Mouse (Mus musculus) MEL (cell line): ENCODE data around the gene Npc2. TPM values are rescaled to one million over a fixed set of nuclear protein-coding genes. Genes with fewer than 3 reads are reported as not detected.

Experiments used
- DNase-seq: peaks from one replicate; pipeline ENCODE4 v3.0.0; 2011; ENCODE audit warnings: low read depth, low spot score
- H3K27ac ChIP-seq: 2 replicates; pipeline ENCODE4 v1.5.1; 2012; ENCODE audit warnings: low read depth, mild to moderate bottlenecking, control low read depth, low read length, moderate library complexity; ENCODE audit not compliant: control insufficient read depth
- H3K27me3 ChIP-seq, 2 experiments: fragments of 150-350 bp in 1 of 2; sonication (generic) in 1 of 2; 2 replicates each; pipeline ENCODE4 v1.6.1; 2012; ENCODE audit warnings: low read length in 2 of 2, mild to moderate bottlenecking in 2 of 2, improper control_type of control experiment in 1 of 2, moderate library complexity in 1 of 2; ENCODE audit not compliant: insufficient read depth in 2 of 2, control insufficient read depth in 1 of 2
- H3K36me3 ChIP-seq, 2 experiments: 2 replicates each; pipeline ENCODE4 v1.6.1; 2012 to 2014; ENCODE audit warnings: low read length in 2 of 2, improper control_type of control experiment in 1 of 2, inconsistent platforms in 1 of 2, mild to moderate bottlenecking in 1 of 2; ENCODE audit not compliant: insufficient read depth in 2 of 2, control insufficient read depth in 1 of 2
- H3K4me1 ChIP-seq, 2 experiments: fragments of 150-350 bp in 1 of 2; sonication (generic) in 1 of 2; 2 replicates each; pipeline ENCODE4 v1.6.1; 2012; ENCODE audit warnings: low read length in 2 of 2, improper control_type of control experiment in 1 of 2, mild to moderate bottlenecking in 1 of 2; ENCODE audit not compliant: insufficient read depth in 2 of 2, control insufficient read depth in 1 of 2
- H3K4me3 ChIP-seq, 2 experiments: fragments of 150-350 bp in 1 of 2; sonication (generic) in 1 of 2; 2 replicates each; pipeline ENCODE4 v1.5.1; 2012; ENCODE audit warnings: low read depth in 2 of 2, low read length in 2 of 2, mild to moderate bottlenecking in 2 of 2, moderate library complexity in 2 of 2, control low read depth in 1 of 2, improper control_type of control experiment in 1 of 2; ENCODE audit not compliant: control insufficient read depth in 1 of 2, insufficient read depth in 1 of 2
- H3K79me2 ChIP-seq: 2 replicates; pipeline ENCODE4 v1.6.1; 2012; ENCODE audit warnings: mild to moderate bottlenecking, low read length, moderate library complexity; ENCODE audit not compliant: control insufficient read depth, poor library complexity, insufficient read depth
- H3K9ac ChIP-seq: 2 replicates; pipeline ENCODE4 v1.6.1; 2012; ENCODE audit warnings: low read depth, mild to moderate bottlenecking, control low read depth, low read length, moderate library complexity; ENCODE audit not compliant: control insufficient read depth, poor library complexity, severe bottlenecking
- H3K9me3 ChIP-seq: fragments of 150-350 bp; sonication (generic); replicated peaks from 2 replicates; pipeline ENCODE4 v1.6.1; 2012; ENCODE audit warnings: mild to moderate bottlenecking, low read length, improper control_type of control experiment, moderate library complexity; ENCODE audit not compliant: insufficient read depth
- CHD1 ChIP-seq: IDR thresholded peaks from 2 replicates; pipeline ENCODE4 v1.6.1; 2012; ENCODE audit warnings: low read depth, mild to moderate bottlenecking, inconsistent platforms, low read length, improper control_type of control experiment
- CTCF ChIP-seq, 3 experiments: IDR thresholded peaks in 2 of 3; conservative IDR thresholded peaks in 1 of 3; 2 replicates each; pipeline ENCODE4 v1.5.1; 2011 to 2012; ENCODE audit warnings: low read length in 3 of 3, low read depth in 2 of 3, mild to moderate bottlenecking in 2 of 3, improper control_type of control experiment in 1 of 3, inconsistent platforms in 1 of 3, mixed read lengths in 1 of 3, moderate library complexity in 1 of 3; ENCODE audit not compliant: control insufficient read depth in 1 of 3, insufficient read depth in 1 of 3, poor library complexity in 1 of 3, severe bottlenecking in 1 of 3
- ELF1 ChIP-seq: IDR thresholded peaks from 2 replicates; pipeline ENCODE4 v1.6.1; 2014; ENCODE audit warnings: low read depth, mild to moderate bottlenecking, inconsistent platforms, low read length, improper control_type of control experiment, moderate library complexity
- EP300 ChIP-seq, 2 experiments: IDR thresholded peaks; 2 replicates each; pipeline ENCODE4 v1.6.1; 2011; ENCODE audit warnings: improper control_type of control experiment in 2 of 2, low read length in 2 of 2, low read depth in 1 of 2, mild to moderate bottlenecking in 1 of 2
- ETS1 ChIP-seq: IDR thresholded peaks from 2 replicates; pipeline ENCODE4 v1.6.1; 2012; ENCODE audit warnings: low read depth, mild to moderate bottlenecking, inconsistent platforms, low read length, improper control_type of control experiment, moderate library complexity
- GABPA ChIP-seq: IDR thresholded peaks from 2 replicates; pipeline ENCODE4 v1.6.1; 2012; ENCODE audit warnings: low read depth, mild to moderate bottlenecking, inconsistent platforms, low read length, improper control_type of control experiment, moderate library complexity
- HCFC1 ChIP-seq: IDR thresholded peaks from 2 replicates; pipeline ENCODE4 v1.6.1; 2012; ENCODE audit warnings: low read depth, mild to moderate bottlenecking, inconsistent platforms, low read length, improper control_type of control experiment, moderate library complexity
- JUND ChIP-seq: IDR thresholded peaks from 2 replicates; pipeline ENCODE4 v1.6.1; 2011; ENCODE audit warnings: low read depth, mild to moderate bottlenecking, improper control_type of control experiment, low read length
- MAFK ChIP-seq: IDR thresholded peaks from 2 replicates; pipeline ENCODE4 v1.6.1; 2011; ENCODE audit warnings: low read depth, mild to moderate bottlenecking, low read length, improper control_type of control experiment, borderline replicate concordance
- MAX ChIP-seq: IDR thresholded peaks from 2 replicates; pipeline ENCODE4 v1.6.1; 2011; ENCODE audit warnings: low read length, improper control_type of control experiment
- MAZ ChIP-seq: IDR thresholded peaks from 2 replicates; pipeline ENCODE4 v1.6.1; 2012; ENCODE audit warnings: low read depth, mild to moderate bottlenecking, inconsistent platforms, low read length, improper control_type of control experiment
- MEF2A ChIP-seq: IDR thresholded peaks from 2 replicates; pipeline ENCODE4 v1.6.1; 2014; ENCODE audit warnings: low read depth, mild to moderate bottlenecking, inconsistent platforms, low read length, improper control_type of control experiment; ENCODE audit not compliant: poor library complexity, insufficient replicate concordance, severe bottlenecking; ENCODE audit errors: extremely low read depth
- MXI1 ChIP-seq: IDR thresholded peaks from 2 replicates; pipeline ENCODE4 v1.6.1; 2011; ENCODE audit warnings: mild to moderate bottlenecking, low read depth, low read length, improper control_type of control experiment
- MYC ChIP-seq: IDR thresholded peaks from 2 replicates; pipeline ENCODE4 v1.6.1; 2011; ENCODE audit warnings: low read depth, mild to moderate bottlenecking, low read length, improper control_type of control experiment, moderate library complexity
- NELFE ChIP-seq: IDR thresholded peaks from 2 replicates; pipeline ENCODE4 v1.6.1; 2011; ENCODE audit warnings: low read depth, low read length, improper control_type of control experiment
- POLR2A ChIP-seq, 2 experiments: IDR thresholded peaks; 2 replicates each; pipeline ENCODE4 v1.6.1; 2011 to 2012; ENCODE audit warnings: low read length in 2 of 2, mild to moderate bottlenecking in 2 of 2, control low read depth in 1 of 2, improper control_type of control experiment in 1 of 2, low read depth in 1 of 2, moderate library complexity in 1 of 2; ENCODE audit not compliant: control insufficient read depth in 1 of 2, insufficient read depth in 1 of 2, poor library complexity in 1 of 2
- POLR2AphosphoS2 ChIP-seq: IDR thresholded peaks from 2 replicates; pipeline ENCODE4 v1.6.1; 2011; ENCODE audit warnings: low read length, improper control_type of control experiment
- RAD21 ChIP-seq: IDR thresholded peaks from 2 replicates; pipeline ENCODE4 v1.6.1; 2011; ENCODE audit warnings: mild to moderate bottlenecking, low read depth, low read length, improper control_type of control experiment
- SIN3A ChIP-seq: IDR thresholded peaks from 2 replicates; pipeline ENCODE4 v1.6.1; 2012; ENCODE audit warnings: low read length, improper control_type of control experiment, inconsistent platforms
- SMC3 ChIP-seq: IDR thresholded peaks from 2 replicates; pipeline ENCODE4 v1.6.1; 2011; ENCODE audit warnings: low read depth, low read length, improper control_type of control experiment
- TAL1 ChIP-seq: IDR thresholded peaks from 2 replicates; pipeline ENCODE4 v1.6.1; 2012; ENCODE audit warnings: mild to moderate bottlenecking, inconsistent platforms, low read length, moderate library complexity, mixed read lengths
- TBP ChIP-seq: IDR thresholded peaks from 2 replicates; pipeline ENCODE4 v1.8.0; 2011; ENCODE audit warnings: low read depth, low read length, improper control_type of control experiment
- TCF12 ChIP-seq: IDR thresholded peaks from 2 replicates; pipeline ENCODE4 v1.6.1; 2014; ENCODE audit warnings: low read depth, mild to moderate bottlenecking, inconsistent platforms, low read length, improper control_type of control experiment, moderate library complexity
- USF1 ChIP-seq: IDR thresholded peaks from 2 replicates; pipeline ENCODE4 v1.6.1; 2014; ENCODE audit warnings: low read depth, mild to moderate bottlenecking, inconsistent platforms, low read length, improper control_type of control experiment, moderate library complexity
- USF2 ChIP-seq, 2 experiments: IDR thresholded peaks; 2 replicates each; pipeline ENCODE4 v1.6.1; 2011 to 2012; ENCODE audit warnings: improper control_type of control experiment in 2 of 2, low read length in 2 of 2, borderline replicate concordance in 1 of 2, inconsistent platforms in 1 of 2, low read depth in 1 of 2, mild to moderate bottlenecking in 1 of 2; ENCODE audit not compliant: insufficient read depth in 1 of 2
- ZC3H11A ChIP-seq: IDR thresholded peaks from 2 replicates; pipeline ENCODE4 v1.6.1; 2012; ENCODE audit warnings: low read depth, mild to moderate bottlenecking, inconsistent platforms, low read length, improper control_type of control experiment
- ZMIZ1 ChIP-seq: IDR thresholded peaks from 2 replicates; pipeline ENCODE4 v1.6.1; 2012; ENCODE audit warnings: low read depth, mild to moderate bottlenecking, inconsistent platforms, low read length, improper control_type of control experiment, moderate library complexity
- polyA plus RNA-seq, 2 experiments: library from polyadenylated mRNA; stranded (reverse) in 1 of 2; unstranded in 1 of 2; fragments of >175 nt in 1 of 2; fragments of >200 nt in 1 of 2; gene quantifications; 2 replicates each; pipeline versions ENCODE4 v1.2.1 to v1.2.4; 2012; ENCODE audit warnings: low replicate concordance in 2 of 2, low read depth in 1 of 2; ENCODE audit not compliant: insufficient read length in 2 of 2, insufficient read depth in 1 of 2, missing spikeins in 1 of 2
- total RNA-seq: library from RNA; depleted of rRNA; stranded (reverse); fragments of 300-350 nt; gene quantifications from 2 replicates; pipeline ENCODE4 v1.2.3, GENCODE M21; 2012

Gene Npc2
- total and polyA plus RNA-seq, 3 experiments, result 48.9 to 63.1 TPM; not detected in 1

- no peaks in the 10 kb centered on the region for H3K9me3 ChIP-seq
- H3K27me3 ChIP-seq, result no peaks in the 10 kb centered on the region
- no peaks in the 10 kb centered on the region for H3K79me2 ChIP-seq
- H3K4me3 ChIP-seq, result peak overlapping the region; percentile 29 to 59
- H3K36me3 ChIP-seq, result no peaks in the 10 kb centered on the region
- peak; percentile 92 for DNase-seq
- TF ChIP-seq ETS1 (no peak), POLR2AphosphoS2 (no peak), MAZ (peak; percentile 64; the same call in 1 of the 2 replicates), MEF2A (no peak), MXI1 (peak; percentile 96), POLR2A (IDR thresholded peaks at IDR 0.05; ENCODE audit: control insufficient read depth in 1 of 2, insufficient read depth in 1 of 2, low read depth in 1 of 2, low read length in 2 of 2, poor library complexity in 1 of 2) (peak in 1 of 2 experiments; percentile 56; a peak in 1 of 4 replicates), CTCF (IDR thresholded peaks at IDR 0.05 in 2 of 3, conservative IDR thresholded peaks at IDR 0.05 in 1 of 3; ENCODE audit: control insufficient read depth in 1 of 3, insufficient read depth in 1 of 3, low read depth in 2 of 3, low read length in 3 of 3, poor library complexity in 1 of 3, severe bottlenecking in 1 of 3) (peak; percentile 91 to 96 (median 92)), SIN3A (peak; percentile 89), NELFE (peak; percentile 22; the same call in 1 of the 2 replicates), MAX (peak; percentile 74), MYC (peak; percentile 85), ZMIZ1 (0 out of 2 replicates have a peak, but pooled peaks have one; percentile 54), ZC3H11A (peak; percentile 68), USF2 (IDR thresholded peaks at IDR 0.05; ENCODE audit: borderline replicate concordance in 1 of 2, insufficient read depth in 1 of 2, low read depth in 1 of 2, low read length in 2 of 2) (no peak), RAD21 (peak; percentile 85), HCFC1 (0 out of 2 replicates have a peak, but pooled peaks have one; percentile 41), SMC3 (peak; percentile 80), USF1 (0 out of 2 replicates have a peak, but pooled peaks have one; percentile 25), EP300 (IDR thresholded peaks at IDR 0.05; ENCODE audit: low read depth in 1 of 2, low read length in 2 of 2) (no peak)
- H3K4me1 ChIP-seq, result peaks cover 0 to 9% of the 10 kb centered on the region in 2 experiments; a peak in 2 of 4 replicates
- peak overlapping the region; percentile 68 for H3K9ac ChIP-seq
- H3K27ac ChIP-seq, result no peak overlapping the region
Measured at GRCm38 (mm10) chr12:84784604-84785381, 11.8 kb upstream of the Npc2 start.

DNA sequence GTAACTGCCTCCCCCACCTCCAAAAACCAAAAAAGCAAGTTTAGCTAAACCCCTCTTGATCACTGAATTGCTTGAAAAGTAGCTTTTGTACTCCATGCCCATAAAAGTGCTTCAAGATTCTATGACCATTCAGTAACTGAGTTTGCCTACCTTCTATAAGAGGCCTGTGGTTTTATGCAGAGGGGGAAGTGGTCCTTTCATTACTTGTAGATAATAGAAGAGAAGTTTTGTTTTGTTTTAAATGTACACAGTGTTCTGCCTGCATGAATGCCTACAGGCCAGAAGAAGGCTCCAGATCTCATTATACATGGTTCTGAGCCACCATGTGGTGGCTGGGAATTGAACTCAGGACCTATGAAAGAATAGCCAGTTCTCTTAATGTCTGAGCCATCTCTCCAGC lies 3.3 kb upstream of the Npc2 start:
- Histone ChIP-seq H3K27me3 (no peaks in the 10 kb centered on the region), H3K79me2 (peaks cover 14% of the 10 kb centered on the region), H3K4me3 (no peak overlapping the region), H3K27ac (no peak overlapping the region), H3K9ac (no peak overlapping the region), H3K9me3 (no peaks in the 10 kb centered on the region), H3K36me3 (peaks cover 2 to 26% of the 10 kb centered on the region in 2 experiments; a peak in 3 of 4 replicates), H3K4me1 (peaks cover 15 to 17% of the 10 kb centered on the region in 2 experiments)
- DNase-seq, result peak; percentile 57
- no peak for TF ChIP-seq TAL1
- TF ChIP-seq USF2 (IDR thresholded peaks at IDR 0.05; ENCODE audit: borderline replicate concordance in 1 of 2, insufficient read depth in 1 of 2, low read depth in 1 of 2, low read length in 2 of 2), result no peak
- 0 out of 2 replicates have a peak, but pooled peaks have one; percentile 25 for TF ChIP-seq MYC
- TF ChIP-seq MEF2A, result no peak
- TF ChIP-seq ELF1, result no peak
- no peak for TF ChIP-seq POLR2AphosphoS2
- no peak for TF ChIP-seq ETS1
- TF ChIP-seq POLR2A (IDR thresholded peaks at IDR 0.05; ENCODE audit: control insufficient read depth in 1 of 2, insufficient read depth in 1 of 2, low read depth in 1 of 2, low read length in 2 of 2, poor library complexity in 1 of 2), result no peak
- TF ChIP-seq MAFK, result no peak
- no peak for TF ChIP-seq TCF12
- TF ChIP-seq GABPA, result no peak
- TF ChIP-seq TBP, result no peak
- TF ChIP-seq ZMIZ1, result no peak
- TF ChIP-seq MXI1, result no peak
- no peak for TF ChIP-seq USF1
- TF ChIP-seq EP300 (IDR thresholded peaks at IDR 0.05; ENCODE audit: low read depth in 1 of 2, low read length in 2 of 2), result peak in 1 of 2 experiments; percentile 39; a peak in 1 of 4 replicates
- no peak for TF ChIP-seq CHD1
- TF ChIP-seq CTCF (IDR thresholded peaks at IDR 0.05 in 2 of 3, conservative IDR thresholded peaks at IDR 0.05 in 1 of 3; ENCODE audit: control insufficient read depth in 1 of 3, insufficient read depth in 1 of 3, low read depth in 2 of 3, low read length in 3 of 3, poor library complexity in 1 of 3, severe bottlenecking in 1 of 3), result no peak
- no peak for TF ChIP-seq JUND
